Mouse (Mus musculus) urinary bladder, adult 18-20 months (tissue): ENCODE results near the gene Peli1.

Experiments
- DNase-seq, 2 experiments: peaks; one replicate each; pipeline ENCODE4 v3.0.0; 2022; ENCODE audit warnings: low spot score in 2 of 2, mixed read lengths in 2 of 2

Gene Peli1

GRCm38 (mm10) chr11:21092621-21093020 lies 1.5 kb downstream of the Peli1 start:
- no peak for DNase-seq

GRCm38 (mm10) chr11:21093081-21093815 lies 2.2 kb downstream of the Peli1 start:
- no peak for DNase-seq

- DNase-seq = no peak
These were observed 5.5 kb downstream of the Peli1 start for GRCm38 (mm10) chr11:21096590-21096989.

DNA sequence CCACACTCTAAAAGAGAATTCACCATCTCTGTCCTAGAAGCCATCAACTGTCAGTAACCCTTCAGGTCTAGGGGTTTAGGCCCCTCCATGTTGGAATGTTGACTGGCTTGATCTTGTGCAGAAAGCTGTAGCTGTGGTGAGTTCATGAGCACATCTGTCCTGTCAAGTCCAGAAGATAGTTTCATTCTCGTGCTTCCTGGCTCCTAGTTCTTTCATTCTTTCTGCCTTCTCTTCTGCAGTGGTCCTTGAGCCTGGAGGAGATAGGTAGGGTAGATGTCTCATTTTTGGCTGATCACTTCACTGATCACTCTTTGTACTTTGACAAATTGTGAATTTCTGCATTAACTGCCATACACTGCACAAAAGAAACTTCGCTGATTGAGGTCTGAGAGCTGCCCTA lies 7.4 kb downstream of the Peli1 start:
- no peak for DNase-seq

GRCm38 (mm10) chr11:21100704-21101103 lies 9.6 kb downstream of the Peli1 start:
- no peak for DNase-seq

GRCm38 (mm10) chr11:21101286-21101685 lies 10.2 kb downstream of the Peli1 start:
- no peak for DNase-seq

DNA sequence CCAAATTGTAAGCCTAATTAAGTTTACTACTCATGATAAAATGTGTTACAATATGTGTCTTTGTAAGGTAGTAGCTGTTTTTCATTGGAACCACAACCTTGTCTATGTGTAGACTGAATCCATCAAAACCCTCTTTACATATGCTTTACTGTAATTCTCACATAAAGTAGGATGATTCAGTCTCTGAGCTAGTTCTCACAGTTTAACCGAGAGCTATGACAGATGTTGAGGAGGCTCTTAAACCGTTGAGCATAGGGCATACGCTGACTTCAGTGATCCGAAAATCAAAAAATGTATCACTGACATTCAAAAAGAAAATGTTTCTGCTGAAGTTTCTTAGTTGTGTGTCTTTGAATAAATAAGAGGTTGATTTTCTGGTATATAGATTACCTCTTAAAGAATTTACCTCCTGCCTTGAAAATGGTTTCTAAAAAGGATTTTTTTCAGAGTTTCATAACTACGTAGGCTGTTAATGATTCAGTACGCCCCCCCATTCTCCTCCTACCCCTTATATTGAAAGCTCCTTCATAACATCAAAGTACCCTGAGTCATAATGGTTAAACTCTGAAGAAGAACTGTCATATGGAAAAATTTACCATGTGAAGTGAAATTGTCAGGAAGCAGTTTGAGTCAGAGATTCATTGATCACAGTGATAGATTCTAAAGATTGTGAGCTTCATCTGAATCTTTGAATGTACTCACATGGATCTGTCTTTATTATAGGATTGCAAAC lies 11.3 kb downstream of the Peli1 start:
- no peak for DNase-seq

DNA sequence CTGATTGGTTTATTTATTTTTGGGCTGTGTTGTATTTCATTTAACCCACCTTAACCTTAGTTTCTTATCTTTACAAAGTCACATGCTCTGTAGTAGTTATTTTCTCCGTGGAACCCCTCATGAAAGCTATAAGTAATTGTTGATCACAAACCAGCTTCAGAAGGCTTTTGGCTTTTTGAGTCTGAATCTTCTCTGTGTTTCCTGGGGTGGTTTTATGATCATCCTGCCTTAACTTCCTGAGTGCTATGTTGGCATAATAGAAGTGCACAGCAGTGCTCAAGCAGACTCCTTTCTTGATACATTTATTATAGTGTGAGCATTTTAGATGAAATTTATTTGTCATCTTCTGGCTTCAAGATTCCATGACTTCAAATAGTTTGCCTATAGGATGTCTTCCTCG lies 12.1 kb downstream of the Peli1 start:
- DNase-seq = no peak

DNA sequence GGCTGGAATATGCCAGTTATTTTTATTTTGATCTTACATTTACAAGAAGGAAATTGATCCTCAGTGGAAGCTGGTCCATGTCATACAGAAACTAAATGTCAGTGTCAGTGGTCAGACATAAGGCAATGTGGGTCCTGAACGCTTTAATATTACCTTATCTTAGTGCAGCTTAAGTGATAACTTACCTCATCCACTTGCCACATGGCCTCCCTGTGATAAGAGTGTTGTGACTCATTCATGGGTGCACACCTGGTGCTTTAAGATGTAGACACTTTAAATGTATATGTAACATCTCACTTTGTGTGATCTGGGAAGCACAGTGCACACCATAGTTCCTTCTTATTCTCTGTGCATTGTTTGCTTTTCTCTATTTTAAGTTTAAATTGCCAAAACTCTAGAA lies 14.3 kb downstream of the Peli1 start:
- no peak for DNase-seq

DNA sequence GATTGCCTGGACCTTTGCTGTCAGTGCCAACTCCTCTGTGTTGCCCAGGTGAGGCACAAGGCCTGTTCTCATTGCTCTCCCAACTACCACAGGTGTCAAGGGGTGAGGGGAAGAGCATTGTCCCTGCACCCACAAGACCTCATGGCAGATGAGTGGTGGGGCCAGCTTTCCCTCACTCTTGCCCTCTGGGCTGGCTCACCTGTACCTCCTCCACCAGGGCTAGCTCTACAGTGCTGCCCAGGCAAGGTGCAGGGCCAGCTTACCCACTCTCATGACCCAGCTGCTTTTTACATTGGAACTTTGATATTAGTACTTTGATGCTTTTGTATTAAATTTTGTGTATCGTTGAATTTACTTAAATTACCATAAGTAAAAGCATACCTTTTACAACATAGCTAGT lies 16.0 kb downstream of the Peli1 start:
- DNase-seq = no peak

- no peak for DNase-seq
These were observed 18.2 kb downstream of the Peli1 start for GRCm38 (mm10) chr11:21109279-21109678.

DNA sequence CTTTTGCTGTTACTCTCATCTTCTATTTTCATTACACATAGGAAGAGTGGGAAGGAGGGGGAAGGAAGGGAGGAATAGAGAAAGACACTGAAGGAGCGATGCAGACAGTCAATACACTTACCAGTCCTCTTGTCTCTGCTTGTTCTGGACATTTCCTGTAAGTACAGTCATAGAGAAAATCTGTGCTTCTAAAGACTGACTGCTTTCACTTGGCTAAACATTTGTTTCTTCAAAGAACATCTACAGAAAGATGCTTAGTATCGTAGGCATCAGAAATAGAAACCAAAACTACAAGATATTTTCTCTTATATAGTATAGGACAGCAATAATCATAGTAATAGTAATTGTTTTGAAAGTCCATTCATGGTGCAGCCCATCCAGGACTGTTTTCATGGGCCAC lies 23.4 kb downstream of the Peli1 start:
- no peak for DNase-seq

DNA sequence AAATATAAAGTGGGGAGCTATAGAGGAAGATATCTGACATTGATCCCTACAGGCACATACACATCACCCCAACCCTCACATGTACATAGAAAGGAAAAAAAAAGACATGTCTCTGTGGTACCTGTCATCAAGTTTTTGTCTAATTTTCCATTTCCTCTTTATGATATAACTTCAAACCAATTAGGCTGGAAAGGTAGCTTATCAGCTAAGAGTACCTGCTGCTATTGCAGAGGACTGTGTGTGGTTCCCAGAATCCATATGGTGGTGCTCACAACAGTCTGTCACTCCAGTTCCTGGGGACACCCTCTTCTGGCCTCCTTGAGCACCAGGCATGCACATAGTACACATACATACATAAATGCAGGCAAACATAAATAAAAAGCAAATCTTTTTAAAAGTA lies 24.7 kb downstream of the Peli1 start:
- no peak for DNase-seq

GRCm38 (mm10) chr11:21116623-21117295 lies 25.7 kb downstream of the Peli1 start:
- DNase-seq = no peak

DNA sequence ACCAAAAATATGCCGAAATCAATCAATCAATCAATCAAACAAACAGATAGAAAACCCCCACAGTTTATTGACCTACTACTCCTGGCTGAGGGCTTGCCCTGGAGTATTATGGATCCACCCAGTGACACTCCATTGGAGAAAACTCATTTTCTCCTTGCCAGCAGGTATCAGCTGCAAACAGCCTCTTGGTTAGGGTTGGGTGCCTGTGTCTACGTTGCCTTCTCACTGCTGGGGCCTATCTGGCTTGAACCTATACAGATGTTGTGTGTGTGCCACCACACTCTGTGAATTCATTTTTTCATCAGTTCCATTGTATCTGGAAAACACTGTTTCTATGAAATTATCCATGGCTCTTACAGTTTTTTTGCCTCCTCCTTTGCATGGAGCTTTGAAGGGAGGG lies 30.6 kb downstream of the Peli1 start:
- no peak for DNase-seq

GRCm38 (mm10) chr11:21122399-21122798 lies 31.3 kb downstream of the Peli1 start:
- no peak for DNase-seq

DNA sequence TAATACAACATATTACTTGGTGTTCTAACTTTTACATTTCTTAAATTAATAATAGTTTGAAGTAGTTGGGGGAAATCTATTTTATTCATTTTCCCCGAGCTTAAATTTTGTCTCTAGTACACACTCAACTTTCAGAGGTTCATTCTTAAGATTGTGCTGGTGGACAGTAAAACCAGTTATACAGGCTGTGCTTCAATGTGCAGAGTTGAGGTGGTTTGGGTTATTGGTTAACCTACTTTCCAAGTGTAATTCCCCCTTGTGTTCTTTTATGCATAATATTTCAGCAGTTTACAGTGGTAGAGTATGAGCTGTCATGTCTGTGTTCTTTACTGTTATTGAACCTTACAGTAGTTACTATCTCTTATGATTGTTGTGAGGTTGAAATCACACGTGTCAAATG lies 40.6 kb downstream of the Peli1 start:
- no peak for DNase-seq

GRCm38 (mm10) chr11:21134875-21135451 lies 43.9 kb downstream of the Peli1 start:
- no peak for DNase-seq

DNA sequence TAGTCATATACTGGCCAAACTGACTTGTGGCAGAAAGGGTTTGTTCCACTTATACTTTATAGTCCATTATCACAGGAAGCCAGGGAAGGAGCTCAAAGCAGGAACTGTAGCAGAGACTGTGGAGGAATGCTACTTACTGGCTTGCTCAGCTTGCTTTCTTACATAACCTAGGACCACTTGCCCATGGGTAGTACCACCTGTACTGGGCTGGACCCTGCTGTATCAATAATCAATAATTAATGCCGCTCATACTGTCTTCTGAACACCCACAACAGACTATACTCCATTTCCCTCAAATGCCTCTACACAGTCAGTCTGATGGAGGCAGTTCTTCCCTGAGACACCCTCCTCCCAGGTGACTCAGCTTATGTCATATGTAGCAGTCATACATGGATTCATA lies 48.4 kb downstream of the Peli1 start:
- no peak for DNase-seq

GRCm38 (mm10) chr11:21141242-21141641 lies 50.2 kb downstream of the Peli1 start:
- no peak for DNase-seq

- no peak for DNase-seq
These were observed 50.7 kb downstream of the Peli1 start for GRCm38 (mm10) chr11:21141755-21142154.

GRCm38 (mm10) chr11:21149476-21149875 lies 58.4 kb downstream of the Peli1 start:
- no peak for DNase-seq

DNA sequence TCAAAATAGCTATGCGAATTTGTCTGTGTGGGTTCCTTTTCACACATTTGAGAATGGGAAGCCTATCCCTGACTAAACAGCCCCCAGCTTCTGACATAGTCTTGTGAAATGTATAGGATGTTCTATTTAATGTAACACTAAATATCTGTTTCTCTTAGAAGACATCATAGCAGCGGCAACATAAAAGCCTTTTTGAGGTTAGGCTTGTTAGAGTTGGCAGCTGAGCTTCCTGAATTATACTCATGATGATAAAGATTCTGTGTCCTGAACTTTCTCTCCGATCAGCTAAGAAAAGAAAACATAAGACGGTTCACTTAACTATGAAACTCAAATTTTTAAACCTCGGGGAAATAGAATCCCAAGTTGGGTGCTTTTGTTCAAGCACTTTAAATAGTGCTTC lies 59.2 kb downstream of the Peli1 start:
- no peak for DNase-seq
